Mouse (Mus musculus): ENCODE data around the gene Lyrm7. TPM values are rescaled to one million over a fixed set of nuclear protein-coding genes. Genes with fewer than 3 reads are reported as not detected.

Lyrm7 gene
- polyA plus RNA-seq, 1 experiment: 25.3 TPM

DNA sequence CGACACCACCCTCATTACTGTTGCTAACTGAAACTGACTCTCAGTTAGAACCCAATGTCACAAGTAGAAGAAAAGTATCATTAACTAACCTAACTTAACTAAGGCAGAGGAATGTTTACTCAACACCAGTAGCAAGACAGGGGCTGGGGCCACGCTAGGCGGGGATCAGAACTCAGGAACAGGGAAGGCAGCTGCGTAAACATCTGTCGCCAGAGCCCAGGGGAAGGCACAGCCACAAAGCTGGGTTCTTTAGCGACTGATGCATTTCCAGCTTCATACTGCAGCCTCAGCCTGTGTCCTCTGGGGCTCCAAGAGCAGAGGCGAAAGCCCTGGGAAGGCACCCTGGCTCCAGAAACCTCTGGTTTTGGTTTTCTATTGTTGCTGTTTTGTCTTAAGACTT lies 31.4 kb upstream of the Lyrm7 start:
- no peak overlapping the region for H3K4me3 ChIP-seq (ENCODE audit: control insufficient read depth, low read depth, low read length)
- TF ChIP-seq CTCF (IDR thresholded peaks at IDR 0.05; ENCODE audit: control insufficient read depth, insufficient read depth, insufficient replicate concordance, low read depth, low read length) (no peak), POLR2A (IDR thresholded peaks at IDR 0.05; ENCODE audit: control insufficient read depth, low read depth, low read length) (no peak)

DNA sequence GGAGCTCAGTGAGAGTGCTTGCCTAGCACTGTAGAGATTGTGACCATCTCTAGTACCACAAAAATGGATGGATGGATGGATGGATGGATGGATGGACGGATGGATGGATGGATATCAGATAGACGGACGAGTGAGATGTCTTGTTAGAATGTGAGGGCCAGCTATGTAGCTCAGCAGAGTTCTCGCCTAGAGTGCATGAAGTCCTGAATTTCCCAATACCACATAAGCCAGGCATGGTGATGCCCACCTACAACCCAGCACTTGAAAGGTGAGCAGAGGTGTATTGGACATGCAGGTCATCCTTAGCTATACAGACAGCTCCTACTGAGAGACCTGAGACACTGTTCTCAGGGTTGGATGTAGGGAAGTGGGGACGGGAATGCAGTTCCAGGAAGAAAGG lies 30.6 kb upstream of the Lyrm7 start:
- Histone ChIP-seq H3K36me3 (ENCODE audit: control insufficient read depth, insufficient read depth, low read length) (no peaks in the 10 kb centered on the region), H3K27ac (ENCODE audit: control insufficient read depth, insufficient read depth, low read depth, low read length) (no peak overlapping the region), H3K4me1 (ENCODE audit: control insufficient read depth, insufficient read depth, low read length) (peaks cover 6% of the 10 kb centered on the region; the same call in 1 of the 2 replicates), H3K4me3 (ENCODE audit: control insufficient read depth, low read depth, low read length) (no peak overlapping the region), H3K27me3 (ENCODE audit: control insufficient read depth, insufficient read depth, low read length) (no peaks in the 10 kb centered on the region)
- no peak for TF ChIP-seq CTCF (IDR thresholded peaks at IDR 0.05; ENCODE audit: control insufficient read depth, insufficient read depth, insufficient replicate concordance, low read depth, low read length)
- no peak for TF ChIP-seq POLR2A (IDR thresholded peaks at IDR 0.05; ENCODE audit: control insufficient read depth, low read depth, low read length)

More for the DNA sequence above, 31.4 kb upstream of the Lyrm7 start:
- H3K27ac ChIP-seq (ENCODE audit: control insufficient read depth, insufficient read depth, low read depth, low read length): no peak overlapping the region
- no peaks in the 10 kb centered on the region for H3K27me3 ChIP-seq (ENCODE audit: control insufficient read depth, insufficient read depth, low read length)
- no peaks in the 10 kb centered on the region for H3K36me3 ChIP-seq (ENCODE audit: control insufficient read depth, insufficient read depth, low read length)
- peaks cover 6% of the 10 kb centered on the region; the same call in 1 of the 2 replicates for H3K4me1 ChIP-seq (ENCODE audit: control insufficient read depth, insufficient read depth, low read length)

DNA sequence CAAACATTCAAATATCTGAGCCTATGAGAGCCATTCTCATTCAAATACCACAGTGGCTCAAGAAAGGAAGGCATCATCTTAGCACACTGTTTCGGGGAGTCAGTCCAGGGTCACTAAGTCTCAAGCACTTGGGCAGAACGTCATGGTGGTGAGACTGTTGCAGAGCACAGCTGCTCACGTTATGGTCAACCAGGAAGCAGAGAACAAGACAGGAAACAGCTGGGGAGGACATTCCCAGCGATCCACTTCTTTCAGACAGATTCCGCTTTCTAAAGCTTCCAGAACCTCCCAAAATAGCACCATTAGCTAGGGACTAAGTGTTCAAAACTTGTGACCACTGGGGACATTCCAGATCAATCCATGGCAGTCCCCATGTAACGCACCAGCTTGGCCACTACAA lies 27.2 kb upstream of the Lyrm7 start:
- Histone ChIP-seq H3K4me3 (ENCODE audit: control insufficient read depth, low read depth, low read length) (no peak overlapping the region), H3K27me3 (ENCODE audit: control insufficient read depth, insufficient read depth, low read length) (no peaks in the 10 kb centered on the region), H3K27ac (ENCODE audit: control insufficient read depth, insufficient read depth, low read depth, low read length) (no peak overlapping the region), H3K36me3 (ENCODE audit: control insufficient read depth, insufficient read depth, low read length) (no peaks in the 10 kb centered on the region), H3K4me1 (ENCODE audit: control insufficient read depth, insufficient read depth, low read length) (peaks cover 9% of the 10 kb centered on the region)
- no peak for TF ChIP-seq CTCF (IDR thresholded peaks at IDR 0.05; ENCODE audit: control insufficient read depth, insufficient read depth, insufficient replicate concordance, low read depth, low read length)
- no peak for TF ChIP-seq POLR2A (IDR thresholded peaks at IDR 0.05; ENCODE audit: control insufficient read depth, low read depth, low read length)

DNA sequence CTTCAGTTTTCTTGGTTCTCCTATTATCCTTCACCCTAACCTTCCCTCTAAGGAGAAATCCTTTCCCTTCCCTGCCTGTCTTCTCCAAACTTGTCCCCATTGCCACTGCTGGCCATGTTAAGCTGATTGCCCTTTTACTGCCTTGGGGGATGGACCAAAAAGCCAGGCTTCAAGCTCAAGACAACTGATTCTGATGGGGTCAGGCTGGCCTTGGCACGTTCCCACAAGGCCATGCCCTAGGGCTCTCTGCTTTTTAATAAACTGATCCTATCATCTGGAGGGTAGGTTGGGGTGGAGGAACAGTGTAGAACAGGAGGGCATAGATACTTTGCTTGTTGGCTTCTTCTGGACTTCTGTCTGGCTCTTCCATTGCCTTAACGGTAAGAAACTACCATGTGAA lies 24.7 kb upstream of the Lyrm7 start:
- H3K27ac ChIP-seq (ENCODE audit: control insufficient read depth, insufficient read depth, low read depth, low read length): peak overlapping the region; percentile 3; the same call in 1 of the 2 replicates
- peak overlapping the region; percentile 2; the same call in 1 of the 2 replicates for H3K4me3 ChIP-seq (ENCODE audit: control insufficient read depth, low read depth, low read length)
- no peaks in the 10 kb centered on the region for H3K27me3 ChIP-seq (ENCODE audit: control insufficient read depth, insufficient read depth, low read length)
- no peaks in the 10 kb centered on the region for H3K36me3 ChIP-seq (ENCODE audit: control insufficient read depth, insufficient read depth, low read length)
- TF ChIP-seq CTCF (IDR thresholded peaks at IDR 0.05; ENCODE audit: control insufficient read depth, insufficient read depth, insufficient replicate concordance, low read depth, low read length) (no peak), POLR2A (IDR thresholded peaks at IDR 0.05; ENCODE audit: control insufficient read depth, low read depth, low read length) (no peak)
- peaks cover 3% of the 10 kb centered on the region for H3K4me1 ChIP-seq (ENCODE audit: control insufficient read depth, insufficient read depth, low read length)

DNA sequence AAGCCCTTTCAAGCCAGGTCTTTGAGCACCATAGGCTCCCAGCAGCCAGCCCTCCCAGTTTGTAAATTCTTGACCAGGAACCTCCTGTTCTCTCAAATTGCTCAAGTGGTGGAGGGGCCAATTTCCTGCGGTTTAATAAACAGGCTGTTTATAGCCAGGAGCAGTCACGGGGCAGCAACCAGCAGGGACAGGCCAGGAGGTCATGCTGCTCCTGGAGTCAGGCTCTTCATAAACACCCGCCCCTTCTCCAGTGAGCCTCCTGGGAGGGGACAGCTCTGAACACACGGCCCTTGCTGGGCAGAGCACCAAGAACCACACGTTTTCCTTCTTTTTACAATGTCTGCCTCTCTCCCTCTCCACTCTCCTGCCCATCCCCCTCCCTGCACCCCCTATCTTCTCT lies 24.2 kb upstream of the Lyrm7 start:
- Histone ChIP-seq H3K27me3 (ENCODE audit: control insufficient read depth, insufficient read depth, low read length) (no peaks in the 10 kb centered on the region), H3K36me3 (ENCODE audit: control insufficient read depth, insufficient read depth, low read length) (no peaks in the 10 kb centered on the region), H3K4me3 (ENCODE audit: control insufficient read depth, low read depth, low read length) (0 out of 2 replicates have a peak overlapping the region, but pooled peaks have one; percentile 9), H3K27ac (ENCODE audit: control insufficient read depth, insufficient read depth, low read depth, low read length) (peak overlapping the region; percentile 77; the same call in 1 of the 2 replicates), H3K4me1 (ENCODE audit: control insufficient read depth, insufficient read depth, low read length) (peaks cover 3% of the 10 kb centered on the region)
- TF ChIP-seq CTCF (IDR thresholded peaks at IDR 0.05; ENCODE audit: control insufficient read depth, insufficient read depth, insufficient replicate concordance, low read depth, low read length) (no peak), POLR2A (IDR thresholded peaks at IDR 0.05; ENCODE audit: control insufficient read depth, low read depth, low read length) (no peak)

DNA sequence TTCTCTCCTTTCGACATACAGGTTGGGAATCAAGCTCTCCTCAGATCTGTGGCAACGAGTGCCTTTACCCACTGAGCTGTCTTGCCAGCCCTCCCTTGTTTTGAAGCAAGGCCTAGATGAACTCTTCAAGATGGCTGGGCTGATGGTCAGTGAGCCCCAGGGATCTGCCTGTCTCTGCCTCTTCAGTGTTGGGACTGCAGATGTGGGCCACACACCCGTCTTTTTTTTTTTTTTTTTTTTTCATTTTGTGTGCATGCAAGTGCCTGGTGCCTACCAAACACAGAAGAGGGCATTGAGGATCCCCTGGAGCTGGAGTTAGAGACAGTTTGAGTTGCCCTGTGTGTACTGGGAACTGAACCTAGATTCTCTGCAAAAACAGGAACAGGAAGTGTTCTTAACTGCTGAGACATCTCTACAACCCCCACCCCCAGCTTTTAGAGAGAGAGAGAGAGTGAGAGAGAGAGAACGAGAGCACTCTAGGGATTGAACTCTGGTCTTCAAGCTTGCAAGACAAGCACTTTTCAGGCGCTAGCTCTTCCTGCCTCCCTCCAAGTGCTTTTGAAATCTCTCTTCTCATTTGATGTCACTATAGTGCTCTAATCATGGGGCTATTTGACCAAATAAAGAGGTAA lies 23.6 kb upstream of the Lyrm7 start:
- Histone ChIP-seq H3K36me3 (ENCODE audit: control insufficient read depth, insufficient read depth, low read length) (no peaks in the 10 kb centered on the region), H3K4me1 (ENCODE audit: control insufficient read depth, insufficient read depth, low read length) (peaks cover 3% of the 10 kb centered on the region), H3K27me3 (ENCODE audit: control insufficient read depth, insufficient read depth, low read length) (no peaks in the 10 kb centered on the region), H3K4me3 (ENCODE audit: control insufficient read depth, low read depth, low read length) (no peak overlapping the region), H3K27ac (ENCODE audit: control insufficient read depth, insufficient read depth, low read depth, low read length) (peak overlapping the region; percentile 77; the same call in 1 of the 2 replicates)
- TF ChIP-seq POLR2A (IDR thresholded peaks at IDR 0.05; ENCODE audit: control insufficient read depth, low read depth, low read length) (no peak), CTCF (IDR thresholded peaks at IDR 0.05; ENCODE audit: control insufficient read depth, insufficient read depth, insufficient replicate concordance, low read depth, low read length) (no peak)

DNA sequence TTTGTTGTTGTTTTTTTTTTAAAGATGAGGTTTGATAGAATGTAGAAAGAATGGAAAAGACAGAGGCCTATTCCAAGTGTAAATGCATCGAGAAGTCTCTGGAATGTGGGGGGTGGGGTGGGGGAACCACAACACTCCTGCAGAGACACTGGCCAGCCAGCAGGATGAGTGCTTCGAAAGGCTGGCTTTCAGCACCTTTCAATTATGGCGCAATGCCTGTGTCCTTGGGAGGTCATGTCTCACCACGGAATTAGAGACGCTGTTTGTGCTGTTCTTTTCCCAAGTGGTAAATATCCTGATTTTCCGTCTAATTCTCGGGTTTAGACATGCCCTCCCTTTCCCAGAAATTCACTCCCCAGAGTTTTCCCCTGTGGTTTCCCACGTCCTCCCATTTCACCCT lies 22.0 kb upstream of the Lyrm7 start:
- Histone ChIP-seq H3K4me3 (ENCODE audit: control insufficient read depth, low read depth, low read length) (no peak overlapping the region), H3K27ac (ENCODE audit: control insufficient read depth, insufficient read depth, low read depth, low read length) (no peak overlapping the region), H3K36me3 (ENCODE audit: control insufficient read depth, insufficient read depth, low read length) (no peaks in the 10 kb centered on the region), H3K4me1 (ENCODE audit: control insufficient read depth, insufficient read depth, low read length) (peaks cover 3% of the 10 kb centered on the region), H3K27me3 (ENCODE audit: control insufficient read depth, insufficient read depth, low read length) (no peaks in the 10 kb centered on the region)
- TF ChIP-seq POLR2A (IDR thresholded peaks at IDR 0.05; ENCODE audit: control insufficient read depth, low read depth, low read length) (no peak), CTCF (IDR thresholded peaks at IDR 0.05; ENCODE audit: control insufficient read depth, insufficient read depth, insufficient replicate concordance, low read depth, low read length) (peak; percentile 12; the same call in 1 of the 2 replicates)

Measured in testis, adult 2 months (tissue).